Mouse (Mus musculus) bone marrow macrophage, adult 2 months (primary cell): ENCODE measurements around the gene Olfr427. TPM values are rescaled to one million over a fixed set of nuclear protein-coding genes. Genes with fewer than 3 reads are reported as not detected.

Experiments
- H3K27ac ChIP-seq: 2 replicates; pipeline ENCODE4 v1.5.1; 2012; ENCODE audit warnings: low read depth, low read length; ENCODE audit not compliant: insufficient read depth
- H3K4me1 ChIP-seq: 2 replicates; pipeline ENCODE4 v1.6.1; 2012; ENCODE audit warnings: low read length; ENCODE audit not compliant: control insufficient read depth, insufficient read depth
- H3K4me3 ChIP-seq: 2 replicates; pipeline ENCODE4 v1.5.1; 2012; ENCODE audit warnings: mild to moderate bottlenecking, low read length, moderate library complexity; ENCODE audit not compliant: insufficient read depth
- CTCF ChIP-seq: IDR thresholded peaks from 2 replicates; pipeline ENCODE4 v1.5.1; 2012; ENCODE audit warnings: low read depth, mild to moderate bottlenecking, low read length, moderate library complexity
- POLR2A ChIP-seq: IDR thresholded peaks from 2 replicates; pipeline ENCODE4 v1.6.1; 2012; ENCODE audit warnings: mild to moderate bottlenecking, low read depth, low read length, borderline replicate concordance
- polyA plus RNA-seq: library from polyadenylated mRNA; stranded (reverse); fragments of >200 nt; gene quantifications from 2 replicates; pipeline ENCODE4 v1.2.4, GENCODE M21; 2012; ENCODE audit not compliant: missing spikeins, insufficient read depth, insufficient read length

Olfr427 gene
- polyA plus RNA-seq, 1 experiment = not detected

DNA sequence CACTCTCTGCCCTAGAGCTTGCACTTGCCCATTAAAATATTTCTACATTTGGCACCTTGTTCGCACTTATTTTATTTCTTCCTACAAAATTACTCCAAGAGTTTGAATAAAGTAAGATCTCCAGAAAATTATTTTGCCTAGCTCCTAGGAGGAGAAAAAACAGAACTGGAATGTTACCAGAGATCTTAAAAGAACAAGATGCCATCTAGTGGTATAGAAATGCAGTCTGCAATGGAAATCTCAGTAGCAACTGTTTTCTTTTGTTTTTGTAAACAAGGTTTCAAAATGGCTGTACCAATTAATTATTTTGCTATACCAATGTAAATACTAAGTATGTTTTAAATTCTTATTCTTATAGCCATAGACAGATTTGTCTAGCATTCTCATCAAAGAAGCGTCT, 7.0 kb downstream of the Olfr427 start:
- Histone ChIP-seq H3K27ac (no peak overlapping the region), H3K4me1 (no peaks in the 10 kb centered on the region), H3K4me3 (no peak overlapping the region)
- TF ChIP-seq POLR2A (no peak), CTCF (no peak)

GRCm38 (mm10) chr1:174121062-174121461, 24.4 kb downstream of the Olfr427 start, which contains the start of gene Olfr231:
TSS of gene Olfr231 (minus strand) at chr1:174121162.
- Histone ChIP-seq H3K27ac (no peak within 1 kb of the TSS), H3K4me3 (no peak within 1 kb of the TSS)
- TF ChIP-seq POLR2A = no peak
- no peak for TF ChIP-seq CTCF

DNA sequence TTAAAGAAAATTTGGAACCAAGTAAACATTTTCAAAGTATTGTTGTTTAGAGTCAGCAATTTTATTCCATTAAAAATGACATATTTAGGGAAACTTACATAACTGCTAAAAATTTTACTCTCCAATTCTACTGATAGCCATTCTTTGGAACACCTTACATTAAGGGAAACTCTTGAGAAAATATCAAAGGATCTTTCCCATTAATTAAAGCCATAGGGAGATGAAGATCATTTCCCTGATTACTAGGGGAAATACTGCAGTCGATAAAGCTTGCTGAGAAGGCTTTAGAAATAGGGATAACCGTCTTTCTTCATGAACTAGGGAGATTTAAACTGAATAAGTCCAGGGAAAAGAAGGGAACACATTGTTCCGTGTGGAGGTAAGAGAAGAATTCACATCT, 34.5 kb downstream of the Olfr427 start, which contains the start of gene Olfr424:
TSS of gene Olfr424 (plus strand) at position 301 of the 400 bp plus-strand sequence.
- no peak within 1 kb of the TSS for H3K27ac ChIP-seq
- no peak for TF ChIP-seq CTCF
- no peak for TF ChIP-seq POLR2A
- H3K4me1 ChIP-seq = no peaks in the 10 kb centered on the region
- no peak within 1 kb of the TSS for H3K4me3 ChIP-seq

More at GRCm38 (mm10) chr1:174121062-174121461, 24.4 kb downstream of the Olfr427 start, which contains the start of gene Olfr231:
- H3K4me1 ChIP-seq = no peaks in the 10 kb centered on the region

DNA sequence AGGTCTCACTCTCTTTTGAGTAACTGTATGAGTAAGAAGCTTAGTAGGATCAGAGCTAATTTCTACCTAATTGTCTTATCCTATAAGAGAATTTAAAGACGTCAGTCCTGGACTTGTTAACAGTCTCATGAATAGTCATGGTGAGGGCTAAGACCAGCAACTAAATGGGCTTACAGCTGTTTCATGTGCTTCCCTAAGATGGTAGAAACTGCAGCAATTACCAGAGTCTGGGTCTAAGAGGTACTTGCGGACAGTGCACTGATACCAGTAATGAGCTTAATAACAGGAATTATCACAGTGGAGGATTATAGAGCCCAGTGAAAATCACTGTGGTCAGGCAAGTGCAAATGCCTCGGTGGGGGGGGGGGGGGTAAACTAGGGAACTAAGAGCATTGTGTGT, 35.3 kb downstream of the Olfr427 start:
- H3K4me1 ChIP-seq = no peaks in the 10 kb centered on the region
- no peak overlapping the region for H3K27ac ChIP-seq
- TF ChIP-seq CTCF = no peak
- no peak for TF ChIP-seq POLR2A
- no peak overlapping the region for H3K4me3 ChIP-seq

DNA sequence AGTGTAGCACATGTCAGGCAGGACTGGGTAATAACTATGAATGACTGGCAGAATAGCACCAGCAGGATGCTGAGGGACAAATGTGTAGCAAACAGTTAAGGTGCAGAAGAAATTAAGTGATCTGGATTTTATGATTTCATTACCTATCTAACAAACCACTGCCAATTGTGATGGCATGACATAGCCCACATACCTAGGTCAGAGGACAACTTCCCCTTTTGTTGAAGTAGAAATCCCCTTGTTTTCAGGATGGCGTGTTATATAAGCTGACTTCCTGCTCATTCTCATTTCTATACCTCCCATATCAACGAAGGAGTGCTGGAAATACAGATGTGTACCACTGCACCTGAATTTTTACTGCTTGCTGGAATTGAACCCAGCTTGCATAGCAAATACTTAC, 44.7 kb downstream of the Olfr427 start:
- H3K4me3 ChIP-seq = no peak overlapping the region
- no peak overlapping the region for H3K27ac ChIP-seq
- H3K4me1 ChIP-seq = no peaks in the 10 kb centered on the region
- no peak for TF ChIP-seq CTCF

- Histone ChIP-seq H3K27ac (no peak overlapping the region), H3K4me3 (no peak overlapping the region), H3K4me1 (no peaks in the 10 kb centered on the region)
- no peak for TF ChIP-seq POLR2A
- no peak for TF ChIP-seq CTCF
Observed at GRCm38 (mm10) chr1:174146696-174147095, 50.0 kb downstream of the Olfr427 start.

- TF ChIP-seq POLR2A (no peak), CTCF (no peak)
- H3K4me3 ChIP-seq = no peak overlapping the region
- H3K4me1 ChIP-seq = no peaks in the 10 kb centered on the region
- H3K27ac ChIP-seq = no peak overlapping the region
Observed at GRCm38 (mm10) chr1:174149289-174149688, 52.6 kb downstream of the Olfr427 start.

Other genes with a start within 250 kb of the Olfr427 start
- gene Ifi211, start 183.8 kb upstream of the Olfr427 start, polyA plus RNA-seq = 104 and 108 TPM in 2 replicates
- gene Mndal, start 154.4 kb upstream of the Olfr427 start, polyA plus RNA-seq = 395 and 406 TPM in 2 replicates
- 165 and 170 TPM in 2 replicates for gene Ifi203, start 154.2 kb upstream of the Olfr427 start, polyA plus RNA-seq
- gene Ifi202b, start 114.1 kb upstream of the Olfr427 start, polyA plus RNA-seq = not detected in 2 replicates
- 7.4 and 9.0 TPM in 2 replicates for gene Ifi205, start 65.1 kb upstream of the Olfr427 start, polyA plus RNA-seq
- 0.33 TPM in 1 of 2 replicates, not detected in the other for gene Olfr433, start 56.2 kb upstream of the Olfr427 start, polyA plus RNA-seq
- not detected in 2 replicates for gene Olfr432, start 47.7 kb upstream of the Olfr427 start, polyA plus RNA-seq
- gene Olfr430, start 30.3 kb upstream of the Olfr427 start, polyA plus RNA-seq = not detected in 2 replicates
- gene Olfr429, start 12.6 kb upstream of the Olfr427 start, polyA plus RNA-seq = 0.61 TPM in 1 of 2 replicates, not detected in the other
- gene Olfr231, start 24.3 kb downstream of the Olfr427 start, polyA plus RNA-seq = not detected in 2 replicates
- gene Olfr424, start 34.6 kb downstream of the Olfr427 start, polyA plus RNA-seq = not detected in 2 replicates
- not detected in 2 replicates for gene Olfr420, start 58.7 kb downstream of the Olfr427 start, polyA plus RNA-seq
- 0.20 TPM in 1 of 2 replicates, not detected in the other for gene Spta1, start 75.9 kb downstream of the Olfr427 start, polyA plus RNA-seq
- gene Olfr419, start 155.2 kb downstream of the Olfr427 start, polyA plus RNA-seq = not detected in 2 replicates
- gene Mptx1, start 233.6 kb downstream of the Olfr427 start, polyA plus RNA-seq = not detected in 2 replicates